Mouse (Mus musculus): ENCODE measurements around the gene Btbd7. TPM values are rescaled to one million over a fixed set of nuclear protein-coding genes. Genes with fewer than 3 reads are reported as not detected.

The Btbd7 gene
- total RNA-seq, 2 experiments from 2014 or later, result 52.5 to 54.0 TPM

DNA sequence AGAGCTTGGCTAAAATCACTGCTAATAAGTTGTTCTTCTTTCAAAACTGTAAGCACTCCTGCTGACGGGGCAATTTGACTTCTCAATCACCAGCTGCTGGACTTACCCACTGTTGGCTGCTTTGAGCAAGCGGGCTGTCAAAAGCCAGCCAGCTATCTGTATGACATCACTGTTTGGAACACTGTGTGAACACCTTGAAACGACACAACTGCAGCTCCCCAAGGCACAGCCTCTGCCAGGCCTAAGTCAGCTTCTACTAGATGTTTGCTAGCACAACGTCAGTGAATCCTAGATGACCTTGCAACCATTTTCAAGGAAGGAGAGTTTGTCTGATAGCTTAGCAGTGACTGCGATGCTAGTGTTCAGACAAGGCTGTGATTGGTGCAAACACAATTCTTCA, 139.2 kb downstream of the Btbd7 start:
- DNase-seq (ENCODE audit: low spot score in 2 of 2), result no peak

DNA sequence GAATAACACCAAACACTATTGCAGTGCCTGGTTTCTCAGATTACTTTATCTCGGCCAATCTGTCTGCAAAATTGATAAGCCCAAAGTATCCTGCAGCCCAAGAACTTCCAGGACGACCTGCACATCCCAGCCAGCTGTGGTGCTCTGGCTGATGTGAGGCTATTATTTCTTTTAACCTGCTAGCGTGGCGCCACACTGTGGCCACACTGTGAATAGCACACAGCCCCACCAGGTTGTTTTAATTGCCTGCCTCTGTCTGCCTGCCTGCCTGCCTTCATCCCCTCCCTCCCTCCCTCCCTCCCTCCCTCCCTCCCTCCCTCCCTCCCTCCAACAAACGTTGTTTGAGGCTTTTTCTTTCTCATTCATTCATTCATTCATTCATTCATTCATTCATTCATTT, 144.9 kb downstream of the Btbd7 start:
- DNase-seq (ENCODE audit: low spot score in 2 of 2), result peak in 1 of 2 experiments; percentile 45

DNA sequence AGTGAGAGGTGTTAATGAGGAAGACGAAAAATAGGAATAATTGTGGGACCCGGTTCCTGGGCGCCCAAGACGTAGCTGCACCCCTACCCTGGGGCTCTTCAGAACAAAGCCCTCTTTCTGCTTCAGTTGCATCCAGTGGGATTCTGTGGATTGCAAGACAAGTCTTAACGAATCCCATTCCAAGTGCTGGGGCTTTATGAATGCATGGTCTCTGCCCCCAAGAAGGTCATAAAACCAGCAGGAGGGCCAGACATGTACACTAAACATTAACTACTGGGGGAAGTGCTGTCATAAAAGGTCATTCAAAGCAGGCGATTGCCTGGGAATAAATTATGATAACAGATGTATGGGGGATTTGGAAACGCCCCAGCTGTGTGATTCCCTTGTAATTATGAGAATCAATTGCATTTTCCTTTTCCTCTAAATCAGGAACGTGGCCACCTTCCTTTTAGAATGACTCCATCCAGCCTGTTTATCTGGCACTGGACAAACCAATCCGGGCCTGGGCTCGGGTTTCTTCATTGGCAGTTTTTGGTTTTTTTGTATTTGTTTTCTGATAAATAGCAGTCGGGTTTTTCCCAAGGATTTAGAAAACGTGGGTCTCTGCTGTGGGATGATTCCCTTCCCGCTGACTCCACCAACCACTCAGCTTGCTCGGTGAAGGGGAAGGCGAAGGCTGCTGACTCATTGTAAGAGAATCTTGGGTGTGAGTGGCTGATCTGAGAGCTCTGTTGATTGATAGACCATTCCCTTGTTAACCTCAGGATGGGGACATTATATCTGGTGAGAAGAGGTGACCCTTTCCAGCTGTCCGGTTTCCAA, 147.3 kb downstream of the Btbd7 start:
- DNase-seq (ENCODE audit: low spot score in 2 of 2), result no peak

Other genes with a start within 250 kb of the Btbd7 start
- 10 to 100 TPM; 46.6 to 57.7 TPM for gene Itpk1, start 173.5 kb downstream of the Btbd7 start, total RNA-seq (2021)
- 10 to 100 TPM; 10.1 to 12.2 TPM for gene Moap1, start 134.8 kb downstream of the Btbd7 start, total RNA-seq (2021)
- 1 to 10 TPM; 4.5 to 4.8 TPM for gene Tmem251, start 134.7 kb downstream of the Btbd7 start, total RNA-seq (2021)
- gene Gm28051, start 120.7 kb downstream of the Btbd7 start, total RNA-seq (2021), result not detected
- gene Gon7, start 120.7 kb downstream of the Btbd7 start, total RNA-seq (2021), result 10 to 100 TPM; 11.9 to 16.8 TPM
- 10 to 100 TPM; 48.8 to 49.9 TPM for gene Ubr7, start 120.5 kb downstream of the Btbd7 start, total RNA-seq (2021)
- gene Gm20604, start 119.8 kb downstream of the Btbd7 start, total RNA-seq (2021), result 1 to 10 TPM; 6.9 to 7.1 TPM
- gene Cox8c, start 20.8 kb upstream of the Btbd7 start, total RNA-seq (2021), result not detected
- 1 to 10 TPM; 8.2 to 8.7 TPM for gene Unc79, start 70.4 kb upstream of the Btbd7 start, total RNA-seq (2021)

Measured in adrenal gland, postnatal 4 days (tissue).